Mouse (Mus musculus) 3T3-L1 (cell line): ENCODE results near the gene Pla2g12b.

ENCODE experiments used
- DNase-seq: peaks from one replicate; pipeline ENCODE4 v3.0.0-alpha.2; 2015; ENCODE audit warnings: low read depth, low spot score

Gene Pla2g12b

DNA sequence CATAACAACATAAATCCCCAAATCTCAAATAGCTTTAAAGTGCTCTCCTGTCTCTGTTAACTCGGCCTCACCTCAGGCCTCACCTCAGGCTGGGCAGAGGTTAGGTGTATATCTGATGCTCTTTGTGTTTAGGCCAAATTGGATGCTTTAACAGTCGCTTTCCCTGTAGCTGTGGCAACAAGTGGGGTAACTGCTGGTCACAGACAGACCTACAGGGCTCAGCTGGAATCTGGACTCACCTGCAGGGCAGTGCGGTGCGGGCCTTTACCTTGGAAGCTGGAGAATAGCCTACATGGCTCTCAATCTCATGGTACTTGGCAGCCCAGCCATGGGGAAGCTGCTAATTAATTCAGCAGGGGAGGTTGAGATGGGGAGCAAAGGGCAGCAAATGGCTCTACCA, 63.2 kb downstream of the Pla2g12b start:
- DNase-seq, result no peak

DNA sequence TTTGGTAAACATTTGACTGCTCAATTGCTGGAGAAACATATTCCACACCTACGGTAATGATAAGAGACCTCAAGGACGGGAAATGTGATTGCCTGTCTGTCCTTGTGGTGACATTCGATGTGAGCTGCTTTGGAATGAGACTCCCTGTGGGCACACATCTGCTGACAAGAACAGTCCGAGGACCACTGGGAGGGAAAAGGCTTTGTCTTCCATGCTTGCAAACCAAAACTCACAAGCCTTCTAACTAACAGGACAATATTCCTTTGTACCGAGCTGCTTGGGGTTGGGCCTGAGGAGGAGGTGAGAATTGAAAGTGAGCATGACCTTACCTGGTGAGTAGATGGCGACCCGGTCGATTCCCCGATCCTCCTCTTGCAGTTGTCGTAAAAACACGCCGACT, 63.8 kb downstream of the Pla2g12b start:
- no peak for DNase-seq

DNA sequence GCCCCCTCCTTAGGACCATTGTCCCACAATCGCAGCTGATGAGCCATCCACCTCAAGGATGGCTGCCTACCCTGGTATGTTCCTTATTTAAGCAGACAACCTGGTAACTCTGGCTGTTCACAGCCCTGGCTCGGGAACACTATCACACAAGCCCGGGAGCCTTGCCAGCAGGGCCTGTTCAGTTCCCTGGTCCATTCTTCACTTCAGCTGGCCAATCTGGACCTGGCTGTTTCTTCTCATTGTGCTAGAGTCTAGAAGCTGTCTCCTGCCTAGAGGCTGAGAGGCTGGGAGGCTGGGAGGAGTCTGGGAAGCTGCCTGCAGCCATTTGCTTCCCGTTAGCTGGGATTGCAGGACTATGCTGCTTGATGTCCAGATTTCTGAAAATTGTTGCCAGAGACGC, 67.0 kb downstream of the Pla2g12b start:
- DNase-seq, result no peak
